Mouse (Mus musculus): ENCODE measurements around the gene Mrps12.

DNA sequence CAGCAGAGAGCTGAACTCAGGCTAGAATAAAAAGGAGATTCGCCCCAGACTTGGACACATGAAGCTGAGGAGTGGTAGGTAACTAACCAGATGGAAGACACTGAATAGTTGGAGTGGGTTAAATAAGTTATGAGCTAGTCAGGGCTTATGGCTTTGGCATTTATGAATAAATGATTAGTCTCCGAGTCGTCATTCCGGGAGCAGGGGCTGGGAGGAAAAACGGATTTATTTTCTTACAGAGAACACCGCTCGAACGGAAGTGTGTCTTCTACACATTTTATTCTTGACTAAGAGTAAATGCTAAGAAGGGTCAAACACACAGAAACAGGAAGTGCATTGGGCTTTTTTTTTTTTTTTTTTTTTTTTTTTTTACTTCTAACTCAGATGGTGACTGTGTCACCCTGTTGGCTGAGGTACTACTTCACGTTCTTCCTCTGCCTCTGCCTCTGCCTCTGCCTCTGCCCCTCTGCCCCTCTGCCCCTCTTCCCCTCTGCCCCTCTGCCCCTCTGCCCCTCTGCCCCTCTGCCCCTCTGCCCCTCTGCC is 38.9 kb downstream of the Mrps12 start:
- TF ChIP-seq CTCF (IDR thresholded peaks at IDR 0.05; ENCODE audit: low read depth, low read length), result no peak
- no peak for TF ChIP-seq POLR2A (IDR thresholded peaks at IDR 0.05; ENCODE audit: extremely low read depth, insufficient read depth, low read length)

Measured in liver, adult 2 months (tissue).